Mouse (Mus musculus) testis, postnatal 10 days (tissue): ENCODE data around the gene Tbx1.
A peak's percentile ranks its signal among the peaks of the same experiment; 100 is the strongest.

Experiments
- DNase-seq: peaks from one replicate; pipeline ENCODE4 v3.0.0; 2021; ENCODE audit warnings: low spot score

Tbx1 gene

DNA sequence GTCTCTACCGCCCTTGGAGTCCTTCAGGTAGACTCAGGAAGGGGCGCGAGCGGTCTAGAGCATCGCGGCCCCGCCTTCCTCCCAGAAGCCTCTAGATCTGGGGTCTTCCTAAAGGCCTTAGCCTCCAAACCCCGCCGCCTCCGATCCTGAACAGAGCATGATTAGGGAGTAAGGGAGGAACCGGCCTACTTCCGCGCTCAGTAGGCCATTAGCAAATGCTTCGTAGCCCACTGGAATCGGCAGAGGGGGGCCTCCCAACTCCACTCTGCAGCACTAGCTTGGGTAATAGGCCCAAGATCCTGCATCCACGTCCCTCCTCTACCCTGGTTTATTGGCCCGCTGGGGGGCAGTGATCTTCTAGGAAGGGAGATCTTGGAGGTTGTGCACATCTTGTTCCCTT, 31.5 kb upstream of the Tbx1 start, which contains the start of gene Gp1bb:
Gp1bb (minus strand) TSS at position 385 of the 400 bp plus-strand sequence.
- DNase-seq: no peak

DNA sequence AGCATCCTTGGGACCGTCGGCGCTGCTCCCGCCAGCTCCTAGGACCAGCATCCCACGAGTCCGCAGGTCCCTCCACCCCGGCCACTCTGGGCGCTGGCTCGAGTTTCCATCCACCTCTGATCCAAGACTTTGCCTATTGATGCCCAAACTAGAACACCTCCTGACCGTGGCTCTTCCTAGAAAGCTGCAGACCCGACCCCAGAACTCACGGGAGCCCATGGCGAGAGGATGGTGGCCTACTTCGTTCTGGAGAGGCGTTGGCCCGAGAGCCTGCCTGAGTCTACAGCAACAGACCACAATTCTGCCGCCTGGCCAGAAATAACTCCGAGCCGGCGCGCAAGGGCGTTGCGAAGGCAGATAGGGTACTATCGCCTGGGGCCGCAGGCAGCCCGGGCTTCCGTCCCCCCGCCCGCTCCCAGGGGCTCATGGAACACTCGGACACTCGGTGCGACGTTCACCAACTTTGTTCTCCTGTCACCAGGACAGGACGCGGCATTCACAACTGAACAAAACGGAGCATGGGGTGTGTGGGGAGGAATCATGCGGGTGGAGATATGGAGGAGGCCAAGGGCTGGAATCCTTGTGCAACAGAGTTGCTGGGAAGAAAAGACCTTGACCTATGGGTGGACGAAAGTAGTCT, 31.0 kb upstream of the Tbx1 start:
- DNase-seq: no peak

DNA sequence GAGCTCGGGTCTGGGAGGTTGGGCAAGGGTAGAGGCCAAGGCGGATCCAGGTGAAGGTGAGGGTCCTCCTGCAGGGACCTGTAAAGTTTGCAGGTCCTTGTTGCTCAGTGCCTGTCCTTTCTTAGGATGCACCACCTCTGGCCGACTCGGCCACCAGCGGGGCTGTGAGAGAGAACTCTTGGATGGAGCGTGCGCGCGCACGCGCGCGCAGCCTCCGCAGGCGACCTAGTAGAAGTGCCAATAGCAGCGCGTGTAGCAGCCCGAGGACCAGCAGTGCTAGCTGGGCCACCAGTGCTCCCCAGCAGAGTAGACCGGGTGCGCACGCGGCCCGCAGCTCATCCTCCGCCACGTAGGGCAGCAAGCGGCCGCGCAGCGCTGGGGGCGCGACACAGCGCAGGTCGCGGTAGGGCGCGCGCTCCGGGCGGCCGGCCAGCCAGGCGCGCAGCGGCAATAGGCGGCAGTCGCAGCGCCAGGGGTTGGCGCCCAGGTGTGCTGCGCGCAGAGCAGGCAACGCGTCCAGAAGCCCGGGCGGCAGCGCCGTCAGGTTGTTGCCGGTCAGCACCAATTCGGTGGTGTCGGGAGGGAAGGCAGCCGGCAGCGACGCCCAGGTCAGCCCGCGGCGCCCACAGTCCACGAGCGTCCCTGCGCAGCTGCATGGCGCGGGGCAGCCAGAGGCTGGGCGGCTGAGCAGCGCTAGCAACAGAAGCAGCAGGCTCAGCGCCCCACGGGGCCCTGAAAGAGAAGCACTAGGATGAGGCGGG, 30.3 kb upstream of the Tbx1 start:
- DNase-seq: no peak

DNA sequence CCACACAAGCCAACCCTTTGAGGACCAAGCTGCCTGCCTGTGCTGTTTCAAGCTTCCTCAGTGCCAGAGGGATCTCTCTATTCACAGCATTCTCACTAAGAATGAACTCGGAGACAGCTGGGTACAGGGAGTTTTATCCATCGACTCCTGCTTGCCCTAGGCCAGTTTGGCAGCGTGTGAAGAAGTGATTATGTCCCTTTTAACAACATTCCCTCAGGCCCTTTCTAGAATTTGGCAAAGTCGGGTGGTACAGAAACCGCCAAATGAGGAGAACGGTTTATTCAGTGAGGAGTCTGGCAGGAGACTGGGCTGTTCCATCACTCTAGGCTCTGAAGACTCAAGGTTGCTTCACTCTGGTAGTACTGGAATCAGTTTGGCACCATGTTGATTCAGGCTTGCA, 29.7 kb upstream of the Tbx1 start:
- no peak for DNase-seq

DNA sequence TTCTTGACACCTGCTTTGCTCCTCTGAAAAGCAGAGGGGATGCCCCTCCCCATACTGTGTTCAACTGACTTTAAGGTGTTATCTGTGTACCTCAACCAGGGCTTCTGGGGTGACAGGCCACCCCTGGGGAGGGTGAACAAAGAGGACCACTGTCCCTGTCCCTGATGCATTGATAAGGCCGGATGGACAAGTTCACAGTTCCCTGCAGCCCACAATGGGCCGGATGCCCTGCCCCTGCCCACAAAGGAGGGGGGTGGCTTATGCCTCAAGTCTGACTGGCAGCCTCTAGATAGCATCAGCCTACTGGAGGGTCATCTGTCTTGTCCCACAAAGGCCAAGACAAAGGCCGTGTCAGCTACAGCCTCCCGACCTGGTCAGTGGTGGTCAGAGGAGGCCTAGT, 28.6 kb upstream of the Tbx1 start:
- DNase-seq: no peak

DNA sequence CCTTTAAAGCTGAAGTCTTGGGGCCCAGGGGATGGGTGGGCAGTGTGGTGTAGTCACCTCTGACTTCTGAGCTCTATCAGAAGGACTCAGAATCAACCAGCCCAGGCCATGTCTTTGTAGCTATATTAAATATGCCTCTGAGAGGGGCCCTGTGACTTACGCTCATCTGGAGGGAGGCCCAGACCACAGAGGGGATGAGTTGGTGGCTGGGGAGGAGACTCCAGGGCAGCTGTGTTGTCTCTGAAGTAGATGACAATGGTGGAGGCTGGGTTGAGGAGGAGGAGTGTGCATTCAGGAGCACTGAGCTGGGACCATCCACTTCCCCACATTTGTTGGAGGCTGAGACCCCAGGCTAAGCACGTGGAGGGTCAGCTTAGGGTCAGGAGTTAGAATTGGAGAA, 27.8 kb upstream of the Tbx1 start:
- DNase-seq: no peak

DNA sequence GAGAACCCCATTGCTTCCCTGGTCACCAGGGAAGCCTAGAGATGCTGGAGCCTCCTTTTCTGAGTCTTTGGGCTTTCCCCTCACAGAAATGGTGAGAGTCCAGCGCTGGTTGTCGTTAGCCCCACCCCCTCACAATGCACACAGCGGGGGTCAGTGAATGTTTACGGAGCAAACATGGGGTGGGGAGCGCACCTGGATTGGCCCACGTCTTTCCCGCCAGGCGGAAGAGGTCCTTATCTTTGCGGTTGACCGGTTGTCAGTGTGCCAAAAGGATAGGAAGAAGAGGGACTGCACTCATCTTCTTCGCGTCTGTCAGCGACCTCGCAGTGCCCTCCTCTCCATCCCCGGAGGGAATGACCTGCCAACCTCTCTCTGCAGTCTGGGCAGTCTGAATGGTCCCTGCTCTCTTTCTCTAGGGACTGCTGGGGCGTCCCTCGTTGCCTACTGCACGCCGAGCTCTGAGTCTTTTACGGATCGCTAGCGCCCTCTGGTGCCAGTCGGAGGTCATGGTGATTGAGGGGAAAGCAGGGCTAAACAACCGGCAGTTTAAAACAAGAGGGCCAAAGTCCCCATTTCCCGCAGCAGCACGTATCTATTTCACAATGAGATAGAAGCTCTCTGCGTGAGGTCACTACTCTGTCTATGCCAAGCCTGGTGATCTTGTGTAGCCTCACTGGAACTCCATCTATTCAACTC, 27.0 kb upstream of the Tbx1 start:
- peak; percentile 94 for DNase-seq

DNA sequence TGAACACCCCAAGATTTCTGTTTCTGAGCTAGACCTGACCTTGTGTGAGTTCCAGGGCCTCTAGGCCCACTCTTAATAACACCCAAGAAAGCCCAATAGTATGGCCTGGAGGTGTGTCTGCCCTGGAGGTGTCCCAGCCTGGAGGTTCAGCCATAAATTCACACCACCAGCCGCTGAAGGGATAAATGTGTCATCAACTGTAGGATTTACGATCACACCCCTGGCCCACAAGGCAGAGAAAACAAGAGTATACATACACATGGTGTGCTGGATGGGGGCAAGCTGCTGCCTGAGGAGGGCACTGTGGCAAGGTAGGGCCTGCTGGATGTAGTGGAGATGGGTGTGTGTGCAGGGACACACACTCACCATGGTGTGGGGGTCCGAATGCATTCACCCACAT, 22.8 kb upstream of the Tbx1 start:
- DNase-seq: no peak

DNA sequence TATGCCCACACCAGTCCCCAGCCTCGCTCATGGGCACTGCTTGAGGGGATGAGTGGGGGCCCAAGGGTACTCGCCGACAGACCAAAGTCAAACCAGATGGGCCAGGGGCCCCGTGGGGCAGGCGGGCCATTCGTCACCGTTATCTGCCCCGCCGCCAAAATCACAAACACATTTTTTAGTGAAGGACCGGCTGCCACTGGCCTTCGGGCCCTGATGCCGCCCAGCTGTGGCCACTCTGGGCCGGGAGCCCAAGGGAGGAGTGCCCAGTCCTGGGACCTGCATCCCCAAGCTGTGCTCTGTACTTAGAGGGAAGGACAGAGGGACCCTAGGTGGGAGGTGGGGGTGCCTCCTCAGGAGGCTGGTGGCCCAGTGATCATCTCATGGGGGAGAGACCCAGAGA, 21.3 kb upstream of the Tbx1 start:
- no peak for DNase-seq

DNA sequence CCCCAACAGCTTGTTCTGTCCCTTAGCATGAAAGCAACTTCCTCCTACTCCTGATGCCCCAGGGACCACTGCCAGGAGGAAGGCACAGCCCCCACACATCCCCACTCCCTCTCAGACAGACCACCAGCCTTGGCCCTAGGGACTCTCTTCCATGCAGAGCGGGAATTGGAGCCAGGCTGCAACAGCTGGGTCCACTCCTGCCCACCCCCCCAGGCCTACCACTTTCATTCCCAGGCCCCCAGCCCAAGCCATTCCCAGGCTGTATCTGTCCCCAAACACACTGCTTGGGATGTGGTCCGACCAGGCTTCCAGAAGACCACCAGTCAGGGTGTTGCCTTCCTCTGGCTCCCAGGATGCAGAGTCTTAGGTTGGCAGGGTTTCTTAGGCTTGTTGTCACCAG, 18.6 kb upstream of the Tbx1 start:
- no peak for DNase-seq

DNA sequence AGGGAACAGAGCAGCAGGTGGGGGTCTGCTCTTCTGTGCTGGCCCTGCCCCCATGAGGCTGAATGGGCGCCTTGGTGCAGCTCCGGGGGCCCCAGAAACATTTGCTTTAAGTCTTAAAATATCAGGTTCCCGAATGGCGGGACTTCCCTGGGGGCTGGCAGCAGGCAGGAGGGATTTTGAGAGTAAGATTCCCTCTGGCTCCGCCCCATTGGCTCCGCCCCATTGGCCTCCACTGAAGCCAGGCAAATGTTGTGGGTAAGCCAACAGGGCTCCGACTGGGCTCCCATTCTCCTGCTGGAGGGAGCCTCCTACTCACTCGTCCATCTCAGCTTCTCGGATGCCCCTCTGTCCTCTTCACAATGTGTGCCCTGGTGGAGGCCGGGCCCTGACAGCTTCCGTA, 17.8 kb upstream of the Tbx1 start:
- DNase-seq: no peak

DNA sequence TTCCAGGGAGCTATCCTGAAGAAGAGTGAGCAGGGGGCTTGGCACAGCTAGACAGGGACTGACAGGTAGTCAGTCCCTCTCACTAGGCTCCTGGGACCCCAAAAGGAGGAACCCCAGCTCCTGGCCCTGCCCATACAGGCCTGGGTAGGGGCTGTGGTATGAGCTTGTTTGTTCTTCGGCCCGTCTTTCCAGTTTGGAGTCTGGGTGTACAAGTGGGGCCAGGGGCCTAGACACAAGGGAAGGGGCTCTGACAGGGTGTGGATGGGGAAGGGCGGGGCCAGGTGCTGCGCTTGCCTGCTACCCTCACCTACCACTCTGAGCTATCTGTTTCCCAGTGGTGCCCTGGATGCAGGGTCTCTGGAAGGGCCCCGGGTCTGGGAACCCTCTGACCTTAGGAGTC, 15.2 kb upstream of the Tbx1 start:
- no peak for DNase-seq

DNA sequence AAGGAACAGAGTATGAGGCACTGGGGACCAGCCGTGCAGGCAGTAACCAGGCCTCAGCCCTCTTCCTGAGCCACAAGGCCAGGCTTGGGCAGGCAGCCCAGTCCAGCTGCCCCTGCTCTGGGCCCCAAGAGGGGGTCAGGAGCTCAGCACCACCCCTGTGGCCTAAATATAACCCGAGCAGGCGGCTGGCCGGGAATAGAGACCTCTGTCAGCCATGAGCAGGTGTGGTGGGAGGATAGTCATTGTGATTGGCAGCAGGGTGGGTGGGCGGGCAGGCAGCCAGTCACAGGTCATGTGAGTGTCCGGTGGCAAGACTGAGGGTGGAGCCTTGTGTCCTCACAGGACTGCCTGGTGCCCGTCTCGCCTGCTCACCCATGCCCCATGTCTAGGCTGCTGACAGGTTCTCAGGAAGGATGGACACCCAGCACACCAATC, 13.8 kb upstream of the Tbx1 start:
- DNase-seq: no peak

DNA sequence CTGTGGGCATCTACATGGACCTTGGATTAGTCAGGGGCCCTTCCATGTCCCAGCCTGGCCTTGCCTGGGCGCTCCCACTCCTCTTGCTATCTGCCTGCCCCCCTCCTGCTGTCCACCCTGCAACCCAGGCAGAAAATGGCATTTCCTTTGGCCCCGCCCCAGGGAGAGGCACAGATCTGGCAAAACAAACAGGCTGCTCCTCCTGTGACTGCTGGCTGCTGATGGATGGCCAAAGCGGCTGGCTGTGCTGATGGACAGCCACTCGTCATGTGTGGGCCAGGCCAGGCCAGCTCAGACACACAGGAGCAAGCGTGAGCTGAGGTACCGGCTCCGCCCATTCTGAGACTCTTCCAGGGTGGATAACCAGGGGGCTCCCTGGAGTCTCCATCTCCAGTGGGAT, 11.0 kb upstream of the Tbx1 start:
- no peak for DNase-seq

DNA sequence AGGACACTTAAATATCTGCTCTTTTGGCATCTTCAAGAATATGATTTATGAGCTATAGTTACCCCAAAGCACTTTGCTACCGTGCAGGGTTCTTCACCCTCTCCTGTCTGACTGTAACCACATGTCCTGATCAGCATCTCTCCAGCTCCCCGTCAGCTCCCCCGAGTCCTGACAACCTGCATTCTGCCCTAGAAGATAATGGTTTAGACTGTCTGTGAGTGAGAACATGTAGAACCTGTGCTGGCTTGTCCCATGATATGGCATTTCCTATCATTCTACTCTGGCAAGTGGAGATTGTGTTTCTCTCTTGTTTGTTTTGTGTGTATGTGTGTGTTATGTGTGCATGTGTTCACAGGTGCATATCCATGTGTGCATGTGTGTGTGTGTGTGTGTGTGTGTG, 7.5 kb upstream of the Tbx1 start:
- DNase-seq: no peak

DNA sequence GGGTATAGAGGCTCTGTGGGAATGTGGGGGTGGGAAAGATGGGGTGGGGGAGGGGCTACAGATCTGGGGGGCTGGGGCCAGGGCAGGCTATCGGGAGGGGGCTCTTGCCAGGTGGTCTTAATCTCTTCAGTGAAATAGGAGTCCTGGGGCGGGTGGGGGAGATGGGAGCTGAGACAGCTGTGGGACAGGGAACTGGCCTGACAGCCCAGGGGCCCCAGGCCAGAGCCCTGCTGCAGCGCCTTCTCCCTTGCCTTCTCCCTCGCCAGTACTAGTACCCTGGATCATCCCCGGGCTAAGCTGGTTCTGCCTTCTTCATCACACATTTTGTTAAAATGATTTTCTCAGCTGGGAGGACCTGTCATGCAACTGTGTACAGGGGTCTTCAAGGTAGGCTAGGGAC, 5.8 kb upstream of the Tbx1 start:
- no peak for DNase-seq

DNA sequence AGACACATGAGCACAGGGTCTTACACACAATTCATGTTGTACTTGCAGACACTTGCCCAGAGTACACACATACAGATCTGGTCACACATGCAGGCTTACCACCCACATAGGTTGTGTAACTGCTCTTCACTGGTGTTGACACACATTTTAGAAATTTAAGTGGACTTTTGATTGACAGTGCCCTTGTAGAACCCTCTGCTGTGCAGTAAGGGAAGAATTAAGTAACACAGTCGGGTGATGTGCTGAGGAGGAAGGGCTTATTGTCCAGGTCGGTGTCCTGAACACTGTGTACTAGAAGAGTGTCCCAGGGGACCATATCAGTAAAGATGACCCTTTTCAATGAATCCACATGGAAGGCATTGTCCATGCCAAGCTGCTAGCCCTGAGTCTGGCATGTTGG, 3.5 kb upstream of the Tbx1 start:
- no peak for DNase-seq

DNA sequence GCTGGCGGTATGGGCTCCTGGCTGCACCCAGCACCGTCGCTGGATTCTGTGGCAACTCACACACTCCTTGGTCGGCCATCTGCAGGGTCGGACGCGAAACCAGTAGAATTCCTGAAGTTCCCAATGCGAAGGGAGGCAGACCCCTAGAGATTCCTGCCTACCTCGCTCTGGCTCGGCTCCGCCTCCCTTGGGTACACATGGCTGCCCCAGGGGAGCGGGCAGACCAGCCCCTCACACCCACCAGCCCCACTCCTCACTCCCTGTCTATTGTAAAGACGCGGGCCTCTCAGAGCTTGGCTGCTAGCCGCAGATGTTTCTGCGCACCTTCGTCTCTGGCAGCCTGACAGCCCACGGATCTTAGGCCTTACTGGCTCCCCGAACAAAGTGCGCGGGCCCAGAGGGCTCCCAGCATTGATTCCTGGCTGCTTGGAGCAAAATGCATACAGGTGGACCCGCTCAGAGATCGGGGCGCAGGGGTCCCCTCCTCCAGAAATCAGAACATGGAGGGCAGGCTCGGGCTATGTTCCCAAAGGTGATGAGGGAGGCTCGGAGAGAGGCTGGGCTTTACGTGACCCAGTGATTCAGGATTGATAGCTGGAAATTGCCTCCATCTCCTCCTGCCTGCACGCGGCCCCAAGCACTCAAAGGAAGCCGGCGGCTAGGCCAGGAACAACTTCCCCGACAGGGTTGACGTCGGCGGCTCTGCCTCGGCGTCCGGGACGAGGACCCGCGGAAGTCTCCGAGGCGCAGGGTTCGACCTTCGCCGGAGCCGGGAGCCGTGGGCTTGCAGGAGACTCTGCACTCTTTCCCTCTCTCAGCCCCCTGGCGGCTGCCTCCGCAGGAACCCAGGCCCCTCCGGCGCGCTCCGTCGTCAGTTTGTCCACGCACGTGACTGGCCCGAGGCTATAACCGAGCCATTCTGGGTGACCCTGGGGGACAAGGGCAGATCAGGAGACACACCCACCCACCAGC, 862 bp upstream of the Tbx1 start:
- peak; percentile 68 for DNase-seq

DNA sequence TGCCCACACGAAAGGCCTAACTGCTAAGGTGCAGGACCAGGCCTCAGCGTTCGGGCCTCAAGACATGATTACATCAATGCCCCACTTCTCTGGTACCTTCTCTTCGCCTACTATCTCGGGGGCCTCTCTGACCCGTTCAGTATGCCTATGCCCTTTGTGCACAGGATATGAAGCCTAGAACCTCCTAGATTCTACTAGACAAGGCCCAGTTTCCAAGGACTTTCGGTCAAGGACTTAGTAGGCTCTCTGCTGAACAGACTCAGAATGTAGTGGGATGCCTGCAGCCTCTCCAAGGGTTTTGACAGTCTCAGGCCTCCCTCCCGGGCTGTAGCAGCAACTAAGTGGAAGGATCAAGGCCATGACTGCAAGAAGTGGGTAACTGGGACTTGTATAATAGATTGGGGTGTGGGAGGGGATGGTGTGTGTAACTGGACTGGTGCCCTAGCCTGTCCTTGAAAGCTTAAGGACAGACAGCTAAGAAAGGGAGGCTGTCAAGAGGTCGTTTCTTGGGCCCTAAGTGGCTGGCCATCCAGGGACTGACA, 1.3 kb downstream of the Tbx1 start:
- no peak for DNase-seq

DNA sequence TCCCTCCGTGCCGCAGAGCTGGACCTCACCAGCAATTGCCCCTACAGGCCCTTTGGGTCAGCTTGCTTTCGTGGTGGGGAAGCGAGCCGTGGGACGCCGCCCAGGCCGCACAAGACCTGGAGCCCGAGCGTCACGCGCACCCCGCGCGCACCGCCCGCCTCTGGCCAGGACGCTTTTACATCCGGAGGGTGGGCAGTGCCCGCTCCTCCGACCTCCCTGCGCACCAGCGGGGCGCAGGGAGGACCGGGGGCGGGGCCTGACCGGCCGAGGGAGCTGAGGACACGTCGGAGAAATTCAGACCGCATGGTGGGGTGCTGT, 1.8 kb downstream of the Tbx1 start:
- DNase-seq: no peak

DNA sequence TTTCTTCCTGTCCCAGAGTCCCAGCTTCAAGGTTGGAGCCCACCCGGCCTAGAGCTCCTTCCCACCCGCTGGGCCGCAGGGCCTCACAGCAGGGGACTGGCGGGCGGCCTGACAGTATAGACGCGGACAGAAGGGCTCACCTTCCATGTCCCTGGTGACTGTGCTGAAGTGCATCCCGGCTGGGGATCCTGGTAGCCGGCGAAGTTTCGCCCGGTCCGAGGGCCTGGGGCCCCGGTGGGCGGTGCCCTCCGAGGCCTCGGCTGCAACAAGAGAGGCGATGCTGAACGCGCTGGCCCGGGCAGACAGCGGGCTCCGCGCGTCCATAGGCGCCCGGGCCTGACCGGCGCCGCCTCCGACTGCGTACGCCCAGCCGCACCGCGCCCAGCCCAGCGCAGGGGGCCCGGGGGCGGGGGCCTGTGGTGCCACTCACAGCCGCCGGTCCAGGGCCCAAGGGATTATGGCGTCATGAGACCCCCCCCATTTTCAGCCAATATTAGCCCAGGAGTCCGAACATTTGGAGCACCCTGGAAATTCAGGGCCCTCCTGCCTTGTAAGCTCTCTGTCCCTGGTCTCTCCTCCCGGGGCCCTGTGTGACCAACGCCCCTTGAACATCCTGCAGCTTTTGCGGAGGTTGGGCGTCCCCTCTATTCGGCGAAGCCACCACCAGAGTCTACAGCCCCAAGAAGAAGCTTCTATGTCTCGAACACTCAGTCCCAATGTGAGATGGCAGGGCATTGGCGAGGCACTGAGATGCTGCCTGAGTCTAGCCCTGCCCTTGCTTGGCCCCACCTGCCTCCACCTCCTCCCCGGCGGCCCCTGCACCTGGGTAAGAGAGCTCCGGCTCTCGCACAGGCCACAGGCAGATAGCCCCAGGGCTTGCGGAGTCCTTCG, 2.4 kb downstream of the Tbx1 start:
- DNase-seq: no peak
